Mouse (Mus musculus): ENCODE measurements around the gene Pptc7.

DNA sequence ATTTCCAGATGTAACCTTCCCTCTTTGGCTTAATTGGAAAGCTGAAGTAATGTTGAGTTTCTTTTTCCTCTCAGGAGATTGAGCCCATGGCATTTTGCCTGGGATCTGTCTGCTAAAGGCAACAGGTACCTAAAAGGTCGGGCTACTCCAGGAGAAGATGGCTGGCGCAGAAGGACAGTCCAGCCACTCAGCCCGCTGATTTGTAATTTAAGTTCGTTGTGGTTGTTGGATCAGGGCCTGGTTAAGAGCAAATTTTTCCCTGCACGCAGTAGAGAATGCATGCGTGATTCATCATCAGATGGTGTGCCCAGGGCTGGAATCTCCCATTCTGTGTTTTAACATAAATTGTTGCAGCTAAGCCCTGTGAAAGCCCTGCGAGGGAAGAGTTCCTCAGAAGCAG, 19.8 kb downstream of the Pptc7 start:
- TF ChIP-seq CTCF (IDR thresholded peaks at IDR 0.05; ENCODE audit: borderline replicate concordance, insufficient read depth, low read depth, low read length): no peak
- TF ChIP-seq POLR2A (IDR thresholded peaks at IDR 0.05; ENCODE audit: borderline replicate concordance, insufficient read depth, low read length): no peak
